Mouse (Mus musculus) myocyte (in vitro differentiated cells): ENCODE data around the gene Gnaq.

Source experiments
- CEBPB ChIP-seq: IDR thresholded peaks from 2 replicates; pipeline ENCODE4 v1.6.1; 2011; ENCODE audit warnings: mild to moderate bottlenecking, moderate library complexity; ENCODE audit not compliant: poor library complexity, insufficient read depth, severe bottlenecking
- E2F4 ChIP-seq: IDR thresholded peaks from one replicate; pipeline ENCODE4 v1.6.1; 2011; ENCODE audit warnings: mild to moderate bottlenecking, control low read depth, moderate library complexity; ENCODE audit not compliant: insufficient read depth
- MAX ChIP-seq: IDR thresholded peaks from one replicate; pipeline ENCODE4 v1.6.1; 2011; ENCODE audit warnings: low read depth, mild to moderate bottlenecking, control low read depth
- MYOD1 ChIP-seq, 3 experiments: IDR thresholded peaks; one replicate each; pipeline ENCODE4 v1.6.1; 2011; ENCODE audit warnings: control low read depth in 2 of 3, low read depth in 2 of 3, mild to moderate bottlenecking in 2 of 3, moderate library complexity in 1 of 3; ENCODE audit not compliant: insufficient read length in 2 of 3, control insufficient read depth in 1 of 3
- MYOG ChIP-seq, 3 experiments: IDR thresholded peaks; one replicate each; pipeline ENCODE4 v1.6.1; 2011; ENCODE audit warnings: control low read depth in 2 of 3, low read depth in 2 of 3, mild to moderate bottlenecking in 2 of 3; ENCODE audit not compliant: insufficient read length in 2 of 3, control insufficient read depth in 1 of 3, insufficient read depth in 1 of 3
- POLR2A ChIP-seq: IDR thresholded peaks from one replicate; pipeline ENCODE4 v1.6.1; 2011; ENCODE audit warnings: low read depth, mild to moderate bottlenecking, control low read depth, moderate library complexity; ENCODE audit not compliant: insufficient read length
- POLR2AphosphoS2 ChIP-seq: IDR thresholded peaks from one replicate; pipeline ENCODE4 v1.6.1; 2011; ENCODE audit warnings: low read depth, control low read depth; ENCODE audit not compliant: insufficient read length
- REST ChIP-seq: IDR thresholded peaks from one replicate; pipeline ENCODE4 v1.6.1; 2011; ENCODE audit warnings: mild to moderate bottlenecking, control low read depth, moderate library complexity; ENCODE audit not compliant: insufficient read depth, insufficient read length
- SRF ChIP-seq: IDR thresholded peaks from one replicate; pipeline ENCODE4 v1.6.1; 2011; ENCODE audit warnings: low read depth; ENCODE audit not compliant: control insufficient read depth, insufficient read length
- USF1 ChIP-seq: IDR thresholded peaks from one replicate; pipeline ENCODE4 v1.6.1; 2011; ENCODE audit warnings: low read depth, mild to moderate bottlenecking, control low read depth, moderate library complexity

DNA sequence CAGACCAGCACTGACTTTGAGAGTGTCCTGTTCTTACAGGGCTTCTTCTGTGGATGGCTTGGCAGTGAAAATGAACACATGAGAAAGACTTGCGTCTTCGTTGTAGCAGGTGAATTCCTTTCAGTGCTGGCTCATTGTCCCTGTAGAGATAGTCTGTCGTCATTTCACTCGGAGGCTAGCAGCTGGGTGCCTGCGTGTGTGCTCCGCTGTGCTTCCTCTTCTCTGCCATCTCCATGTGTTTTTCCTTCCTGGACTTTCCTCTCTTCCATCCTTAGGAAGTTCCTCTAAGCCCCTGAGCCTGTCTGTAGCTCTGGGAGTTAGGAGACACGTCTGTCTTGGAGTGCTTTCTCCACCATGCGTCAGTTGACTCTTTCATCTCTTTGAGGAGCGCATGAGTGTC lies 41.1 kb downstream of the Gnaq start:
- TF ChIP-seq POLR2A: no peak
- no peak for TF ChIP-seq CEBPB
- no peak for TF ChIP-seq MYOG (IDR thresholded peaks at IDR 0.05; ENCODE audit: control insufficient read depth in 1 of 3, insufficient read depth in 1 of 3, insufficient read length in 2 of 3, low read depth in 2 of 3)
- no peak for TF ChIP-seq MAX
- TF ChIP-seq REST: no peak
- TF ChIP-seq E2F4: no peak
- TF ChIP-seq USF1: no peak
- no peak for TF ChIP-seq MYOD1 (IDR thresholded peaks at IDR 0.05; ENCODE audit: control insufficient read depth in 1 of 3, insufficient read length in 2 of 3, low read depth in 2 of 3)
- no peak for TF ChIP-seq SRF
- no peak for TF ChIP-seq POLR2AphosphoS2
